Mouse (Mus musculus) adrenal gland, postnatal 14 days (tissue): ENCODE data around the gene Pfn1. TPM values are rescaled to one million over a fixed set of nuclear protein-coding genes. Genes with fewer than 3 reads are reported as not detected.
A peak's percentile ranks its signal among the peaks of the same experiment; 100 is the strongest.

Experiments used
- DNase-seq: peaks from one replicate; pipeline ENCODE4 v3.0.0; 2021; ENCODE audit warnings: mixed read lengths
- total RNA-seq: library from RNA; stranded (reverse); gene quantifications from 2 replicates; pipeline ENCODE4 v1.2.3, GENCODE M21; 2021

Gene Pfn1
- total RNA-seq, 1 experiment from 2014 or later = 807 TPM

DNA sequence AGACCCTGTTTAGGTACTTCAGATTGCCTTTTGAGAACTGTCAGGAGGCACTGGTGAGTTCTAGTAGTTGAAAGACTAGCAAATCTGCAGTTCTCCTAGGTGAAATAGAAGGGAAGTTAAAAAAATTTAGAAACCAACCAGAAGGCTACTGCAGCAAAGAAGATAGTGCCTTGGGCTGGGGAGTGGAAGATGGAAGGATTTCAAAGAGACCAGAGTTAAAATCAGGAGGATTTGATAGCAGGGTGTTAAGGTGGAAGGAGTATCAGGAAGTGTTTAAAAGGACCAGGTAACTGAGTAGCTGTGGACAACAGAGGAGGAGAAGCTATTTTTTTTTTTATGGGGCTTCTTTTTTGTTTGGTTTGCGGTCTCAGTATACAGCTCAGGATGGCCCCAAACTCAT lies 16.7 kb downstream of the Pfn1 start:
- DNase-seq = no peak

DNA sequence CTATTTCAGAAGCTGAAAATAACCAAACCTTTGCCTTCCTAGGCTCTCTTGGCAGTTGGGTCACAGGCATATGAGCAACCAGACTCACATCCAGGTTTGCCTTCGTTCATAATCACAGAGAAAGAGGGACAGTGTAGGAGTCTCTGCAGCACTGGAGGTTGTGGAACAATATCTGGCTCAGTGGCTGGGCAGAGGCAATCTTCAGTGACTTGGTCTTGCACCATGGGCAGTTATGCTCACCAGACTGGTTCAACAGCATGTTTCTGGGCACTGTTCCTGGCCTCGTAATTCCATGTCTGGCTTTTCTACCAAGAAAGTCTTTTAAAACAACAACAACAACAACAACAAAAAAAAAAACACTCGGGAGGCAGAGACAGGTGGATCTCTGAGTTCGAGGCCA lies 18.8 kb downstream of the Pfn1 start:
- no peak for DNase-seq

DNA sequence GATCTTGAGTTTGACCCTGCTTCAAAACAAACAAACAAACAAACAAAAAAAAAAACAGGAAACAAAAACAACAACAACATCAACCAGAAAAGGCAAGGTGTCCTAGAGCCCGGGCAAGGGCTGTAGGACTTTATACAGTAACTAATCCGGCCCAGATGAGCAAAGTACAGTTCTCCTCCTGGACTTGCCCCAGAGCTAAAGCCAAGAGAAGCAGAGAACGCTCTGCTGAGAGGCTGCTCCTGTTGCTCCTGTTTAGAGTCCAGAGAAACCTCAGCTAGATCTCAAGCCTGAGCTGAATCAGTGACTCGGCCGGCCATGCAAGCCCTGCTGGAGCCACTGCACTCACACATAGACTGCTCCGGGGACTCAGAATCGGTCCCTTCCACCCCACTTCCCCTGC lies 24.3 kb downstream of the Pfn1 start:
- no peak for DNase-seq

DNA sequence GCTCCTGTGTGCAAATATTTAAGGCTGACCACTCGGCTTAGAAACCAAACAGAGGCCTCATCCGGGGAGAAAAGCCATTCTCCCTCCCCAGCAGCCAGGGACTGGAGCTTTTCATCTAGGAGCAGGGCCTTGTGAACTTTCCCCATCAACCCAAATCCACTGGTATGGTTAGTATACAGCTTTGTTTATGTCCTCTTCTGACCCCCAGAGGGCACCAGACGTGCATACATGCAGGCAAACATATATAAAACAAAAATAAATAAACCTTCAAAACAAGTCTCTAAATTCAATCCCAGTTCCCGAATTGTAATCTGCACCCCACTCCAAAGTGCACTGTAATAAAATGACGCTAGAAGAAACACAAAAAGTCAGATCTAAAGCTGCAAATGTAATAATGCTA lies 24.9 kb downstream of the Pfn1 start:
- DNase-seq = no peak

DNA sequence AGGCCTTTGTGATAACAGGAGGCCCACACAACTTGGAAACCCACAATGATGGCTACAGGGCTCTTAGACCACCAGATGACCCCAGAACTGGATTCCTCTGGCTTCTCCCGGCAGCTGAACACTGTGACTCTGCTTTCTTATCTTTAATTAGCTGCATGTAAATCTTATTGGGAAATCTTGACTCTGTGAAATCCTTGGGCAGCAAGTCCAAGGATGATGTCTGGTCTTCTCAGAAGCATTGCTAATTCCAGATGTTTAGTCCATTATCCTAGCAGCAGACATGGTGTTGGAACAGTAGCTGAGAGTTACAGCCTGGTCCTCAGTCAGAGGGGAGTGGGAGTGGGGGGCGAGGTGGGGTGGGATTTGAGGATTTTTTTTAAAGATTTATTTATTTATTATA lies 26.0 kb downstream of the Pfn1 start:
- no peak for DNase-seq

DNA sequence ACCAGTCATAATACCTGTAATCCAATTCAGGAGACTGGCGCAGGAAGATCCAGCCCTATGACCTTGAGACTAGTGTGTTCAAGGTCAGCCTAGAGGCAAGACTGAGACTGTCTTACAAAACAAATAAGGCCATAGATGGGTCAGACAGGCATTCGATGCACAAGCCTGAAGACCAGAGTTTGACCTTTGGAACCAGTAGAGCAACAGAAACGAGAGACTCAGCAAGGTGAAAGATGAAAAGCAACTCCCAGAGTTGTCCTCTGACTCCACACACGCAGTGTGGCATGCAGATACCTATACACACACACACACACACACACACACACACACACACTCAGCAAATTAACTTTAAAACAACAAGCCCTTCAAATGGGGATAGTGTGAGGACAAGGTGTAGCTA lies 27.6 kb downstream of the Pfn1 start:
- DNase-seq = no peak

DNA sequence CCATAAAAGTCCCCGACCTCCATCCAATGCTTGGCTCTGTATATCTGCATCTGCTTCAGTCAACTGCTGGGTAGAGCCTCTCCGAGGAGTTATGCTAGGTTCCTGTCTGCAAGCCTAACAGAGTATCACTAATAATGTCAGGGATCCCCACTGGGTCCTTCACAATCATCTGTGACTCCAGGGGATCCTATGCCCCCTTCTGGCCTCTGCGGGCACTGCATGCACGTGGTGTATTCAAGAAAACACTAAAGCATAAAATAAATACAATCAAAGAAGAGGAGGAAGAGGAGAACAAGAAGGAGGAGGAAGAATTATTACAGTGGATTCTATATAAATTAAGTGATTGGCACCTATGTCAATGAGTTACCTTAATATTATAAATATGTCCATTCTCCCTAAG lies 29.0 kb downstream of the Pfn1 start:
- DNase-seq = peak; percentile 76

DNA sequence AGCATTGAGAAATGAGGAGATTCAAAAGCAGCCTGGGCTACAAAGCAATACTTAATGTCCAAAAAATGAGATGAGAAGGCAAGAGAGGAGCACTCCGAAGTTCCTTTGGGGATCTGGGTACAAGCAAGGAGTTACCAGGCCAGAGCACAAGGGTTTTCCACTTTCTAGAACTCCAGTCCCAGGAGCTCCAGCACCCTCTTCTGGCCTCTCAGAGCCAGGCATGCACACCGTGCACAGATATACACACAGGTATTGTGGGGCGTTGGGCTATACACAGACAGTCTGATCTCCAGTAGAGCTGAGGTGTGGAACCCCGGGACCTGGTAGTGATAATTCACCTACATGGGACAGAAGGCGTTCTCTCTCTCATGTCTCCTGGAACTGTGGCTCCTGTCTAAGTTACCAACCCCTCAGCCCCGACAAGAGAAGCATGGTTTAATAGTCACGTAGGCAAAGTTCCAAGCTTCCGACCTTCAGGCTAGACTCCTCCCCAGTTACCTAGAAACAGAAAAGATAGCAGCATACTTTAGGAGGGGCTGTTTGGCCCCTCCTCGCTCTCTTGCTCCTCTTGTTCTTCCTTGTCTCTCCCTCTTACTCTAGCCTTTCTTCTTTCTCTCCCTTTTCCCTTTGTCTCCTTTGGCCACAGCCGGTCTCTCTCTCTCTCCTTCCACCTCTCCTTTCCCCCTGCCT lies 31.2 kb downstream of the Pfn1 start:
- peak; percentile 60 for DNase-seq

DNA sequence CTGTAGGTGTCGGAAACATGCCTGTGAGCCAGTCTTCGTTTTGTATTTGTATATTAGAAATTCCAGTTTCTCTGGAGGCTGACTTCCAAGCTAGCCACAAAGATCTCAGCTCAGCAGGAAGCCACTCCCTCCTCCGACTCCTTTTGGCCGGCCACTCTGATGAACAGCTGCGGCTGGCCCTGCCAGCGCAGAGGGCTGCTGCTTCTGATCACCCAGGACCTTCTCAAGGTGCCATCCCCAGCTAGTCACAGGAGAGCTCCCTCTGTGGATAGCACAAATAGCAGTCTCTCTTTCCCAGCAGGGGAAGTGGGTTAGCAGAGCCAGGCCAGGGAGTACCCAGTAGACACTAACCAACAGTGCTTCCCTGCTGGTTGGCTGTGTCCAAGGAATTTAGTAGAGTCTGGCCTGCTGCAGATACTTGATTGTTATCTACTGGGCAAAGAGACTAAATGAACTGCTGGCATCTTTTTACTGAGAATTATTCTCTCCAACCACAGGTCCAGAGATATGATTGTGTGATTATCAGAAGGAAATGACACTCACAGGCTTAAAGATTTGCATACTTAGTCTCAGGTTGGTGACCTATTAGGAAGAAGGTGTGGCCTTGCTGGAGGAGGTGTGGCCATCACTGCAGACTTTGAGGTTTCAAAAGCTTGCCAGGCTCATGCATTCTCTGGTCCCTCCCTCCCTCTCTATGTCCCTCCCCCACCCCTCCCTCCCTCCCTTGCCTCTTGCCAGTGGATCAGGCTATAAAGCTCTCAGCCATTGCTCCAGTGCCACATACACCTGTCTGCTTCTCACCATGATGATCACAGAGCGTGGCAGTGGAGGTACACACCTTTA lies 32.3 kb downstream of the Pfn1 start:
- DNase-seq = no peak

DNA sequence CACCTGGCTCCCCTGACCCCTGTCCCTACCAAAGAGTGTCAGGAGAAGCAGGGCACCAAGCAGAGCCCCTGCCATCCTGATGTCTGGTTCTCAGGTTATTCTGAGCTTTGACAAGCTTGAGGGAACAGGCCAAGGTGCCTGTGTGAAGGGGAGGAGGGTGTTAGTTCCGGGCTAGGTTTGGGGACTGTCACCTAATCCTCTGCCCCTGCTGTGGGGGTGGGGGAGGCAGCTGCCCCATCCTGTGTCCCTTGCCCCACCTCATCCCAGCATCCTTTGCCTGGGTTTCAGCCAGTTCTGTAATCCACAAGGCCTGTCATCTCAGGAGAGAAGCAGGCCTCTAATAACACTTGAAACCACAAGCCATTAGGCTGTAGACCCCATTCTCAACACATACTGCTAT lies 35.3 kb downstream of the Pfn1 start, which contains the start of gene Chrne:
Gene Chrne (minus strand): TSS at position 116 of the 400 bp plus-strand sequence.
- DNase-seq = no peak

DNA sequence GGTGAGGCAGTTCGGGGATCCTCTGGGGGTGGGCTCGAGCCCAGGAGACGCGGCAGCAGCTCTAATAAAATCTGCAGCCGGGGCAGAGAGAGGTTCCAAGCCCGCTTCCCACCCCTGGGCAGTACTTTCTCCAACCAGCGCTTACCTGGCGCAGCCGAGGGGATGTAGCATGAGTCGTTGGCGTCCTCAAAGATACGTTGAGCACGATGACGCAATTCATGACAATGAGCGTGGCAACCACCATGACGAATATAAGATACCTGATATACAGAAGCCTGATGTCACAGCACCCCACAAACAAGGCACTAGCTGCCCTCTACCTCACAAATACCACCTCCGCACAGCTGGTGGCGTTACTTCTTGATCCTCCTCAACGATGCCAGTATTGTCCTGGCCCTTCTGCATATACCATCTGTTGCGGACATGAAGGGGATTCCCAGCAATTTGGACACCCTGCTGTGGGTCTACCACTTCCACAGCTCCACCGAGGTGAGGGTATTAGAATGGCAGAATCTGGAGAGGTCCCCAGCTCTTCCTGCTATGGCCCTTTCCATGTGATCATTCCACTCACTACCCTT lies 38.8 kb downstream of the Pfn1 start, which contains the start of gene 4930544D05Rik:
Gene 4930544D05Rik (plus strand): TSS at position 333 of the 578 bp plus-strand sequence.
- no peak for DNase-seq

DNA sequence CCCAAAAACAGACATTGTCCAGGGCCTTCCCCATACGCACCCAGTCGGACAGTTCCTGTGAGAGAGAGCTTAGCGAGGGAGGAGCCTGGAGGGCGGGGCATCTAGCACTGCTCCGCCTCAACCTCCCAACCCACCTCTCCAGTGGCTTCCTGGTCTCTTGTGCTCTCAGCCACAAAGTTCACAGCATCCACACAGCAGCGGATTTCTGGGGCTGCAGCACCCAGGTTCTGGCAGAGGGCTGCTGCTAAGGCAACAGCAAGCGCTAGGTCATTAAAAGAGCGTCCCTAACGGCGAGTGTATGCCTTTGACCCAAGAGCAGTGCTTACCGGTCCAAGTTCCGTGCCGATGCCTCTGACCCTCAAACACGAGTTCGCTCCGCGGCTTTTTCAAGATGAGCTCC lies 39.4 kb downstream of the Pfn1 start:
- peak; percentile 85 for DNase-seq

DNA sequence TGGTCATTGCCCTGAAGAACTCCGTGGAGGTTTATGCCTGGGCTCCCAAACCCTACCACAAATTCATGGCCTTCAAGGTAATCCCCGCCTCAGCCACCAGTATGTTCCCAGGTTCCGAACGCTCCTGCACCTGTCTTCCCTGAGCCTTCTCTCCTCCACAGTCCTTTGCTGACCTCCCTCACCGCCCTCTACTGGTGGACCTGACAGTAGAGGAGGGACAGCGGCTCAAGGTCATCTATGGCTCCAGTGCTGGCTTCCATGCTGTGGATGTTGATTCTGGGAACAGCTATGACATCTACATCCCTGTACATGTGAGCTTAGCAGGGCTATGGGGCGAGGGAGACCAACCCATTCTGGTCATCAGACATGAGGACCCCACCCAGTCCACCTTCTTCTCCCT lies 41.9 kb downstream of the Pfn1 start:
- DNase-seq = peak; percentile 54

DNA sequence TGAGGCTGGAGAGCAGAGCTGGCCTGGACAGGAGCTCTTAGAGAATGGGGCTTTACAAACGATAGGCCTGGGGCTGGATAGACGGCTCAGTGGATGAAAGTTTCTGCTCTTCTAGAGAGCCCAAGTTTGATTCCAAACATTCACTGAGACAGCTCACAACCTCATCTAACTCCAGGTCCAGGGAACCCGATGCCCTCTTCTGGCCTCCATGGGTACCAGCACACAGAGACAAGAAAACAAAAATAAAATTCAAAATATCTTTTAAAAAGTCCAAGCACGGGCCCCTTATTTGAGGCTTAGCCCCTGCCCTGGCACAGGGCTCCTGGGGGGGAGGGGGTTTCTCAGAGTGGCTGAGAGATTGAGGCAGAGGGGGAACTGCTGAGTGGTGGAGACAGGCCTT lies 43.7 kb downstream of the Pfn1 start:
- no peak for DNase-seq

DNA sequence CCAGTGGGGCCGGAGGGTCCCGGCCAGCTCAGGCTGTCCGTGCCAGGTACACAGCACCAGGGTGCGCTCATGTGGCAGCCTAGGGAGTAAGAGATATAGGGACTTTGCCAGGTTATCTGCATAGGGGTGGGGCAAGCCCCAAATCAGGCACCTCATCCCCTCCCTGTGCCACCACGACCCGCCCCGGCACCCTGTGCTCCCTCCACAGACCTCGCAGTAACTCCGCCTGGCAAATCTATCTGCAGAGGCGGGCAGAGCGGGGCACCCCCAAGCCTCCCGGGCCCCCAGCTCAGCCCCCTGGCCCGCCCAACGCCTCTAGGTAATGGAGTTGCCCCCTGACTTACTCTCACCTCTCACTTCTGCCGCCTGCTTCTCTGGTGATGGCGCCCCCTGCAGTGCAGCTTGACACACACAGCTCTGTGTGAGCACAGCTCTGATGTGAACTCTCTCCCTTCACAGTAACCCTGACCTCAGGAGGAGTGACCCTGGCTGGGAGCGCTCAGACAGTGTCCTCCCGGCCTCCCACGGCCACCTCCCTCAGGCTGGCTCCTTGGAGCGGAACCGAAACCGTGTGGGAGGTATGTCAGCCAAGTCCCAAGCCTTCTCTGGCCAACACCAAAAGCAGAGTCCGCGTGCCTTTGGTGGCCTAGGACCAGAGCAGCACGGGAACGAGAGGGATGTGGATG lies 45.9 kb downstream of the Pfn1 start:
- peak; percentile 65 for DNase-seq

DNA sequence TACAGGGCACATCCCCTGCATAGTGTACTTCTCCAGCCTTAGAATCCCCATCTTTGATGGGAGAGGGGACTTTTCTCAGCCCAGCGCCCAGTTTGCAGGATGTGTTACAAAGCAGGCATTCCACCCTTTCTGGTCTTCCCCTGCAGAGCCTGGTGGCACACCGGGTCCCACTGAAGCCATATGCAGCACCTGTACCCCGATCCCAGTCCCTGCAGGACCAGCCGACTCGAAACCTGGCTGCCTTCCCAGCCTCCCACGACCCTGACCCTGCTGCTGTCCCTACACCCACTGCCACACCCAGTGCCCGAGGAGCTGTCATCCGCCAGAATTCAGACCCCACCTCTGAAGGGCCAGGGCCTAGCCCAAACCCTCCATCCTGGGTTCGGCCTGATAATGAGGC lies 46.8 kb downstream of the Pfn1 start:
- no peak for DNase-seq

DNA sequence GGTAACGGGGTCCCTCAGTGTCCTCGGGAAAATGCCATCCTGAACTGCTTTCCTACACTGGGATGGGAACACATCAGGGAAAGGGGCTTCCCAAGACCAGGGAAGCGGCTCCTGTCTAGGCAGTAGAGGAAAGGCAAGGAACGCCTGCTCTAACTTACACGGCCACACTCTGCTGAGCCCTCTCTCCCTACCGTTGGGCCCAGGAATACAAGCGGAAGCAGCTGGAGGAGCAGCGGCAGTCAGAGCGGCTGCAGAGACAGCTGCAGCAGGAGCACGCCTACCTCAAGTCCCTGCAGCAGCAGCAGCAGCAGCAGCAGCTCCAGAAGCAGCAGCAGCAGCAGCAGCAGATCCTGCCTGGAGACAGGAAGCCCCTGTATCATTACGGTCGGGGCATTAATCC lies 47.7 kb downstream of the Pfn1 start:
- DNase-seq = no peak

DNA sequence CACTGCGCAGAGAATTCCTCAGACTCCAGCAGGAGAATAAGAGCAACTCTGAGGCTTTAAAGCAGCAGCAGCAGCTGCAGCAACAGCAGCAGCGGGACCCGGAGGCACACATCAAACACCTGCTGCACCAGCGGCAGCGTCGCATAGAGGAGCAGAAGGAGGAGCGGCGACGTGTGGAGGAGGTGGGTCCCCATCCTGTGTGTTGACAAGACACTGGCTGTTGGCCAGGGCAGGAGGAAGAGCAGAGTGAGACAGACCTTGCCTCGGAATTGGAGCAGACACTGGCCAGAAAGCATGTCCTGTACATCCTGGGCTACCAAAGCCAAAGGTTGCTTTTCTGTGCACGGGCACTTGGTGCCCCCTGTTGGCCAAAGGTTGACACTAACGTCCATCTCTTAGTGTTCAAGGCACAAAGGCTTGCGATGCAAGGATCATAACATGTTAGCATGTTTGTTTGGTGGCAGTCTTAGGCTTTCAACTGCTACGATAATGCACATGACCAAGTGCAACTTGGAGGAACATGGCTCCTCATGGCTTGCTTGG lies 49.3 kb downstream of the Pfn1 start:
- peak; percentile 86 for DNase-seq
